Mouse (Mus musculus): ENCODE results near the gene Prep.
"Not testable (repeated sequence)": the region's sequence is repeated elsewhere in the genome, so short reads cannot be mapped to it uniquely, and the experiment has no call there.

Prep gene

DNA sequence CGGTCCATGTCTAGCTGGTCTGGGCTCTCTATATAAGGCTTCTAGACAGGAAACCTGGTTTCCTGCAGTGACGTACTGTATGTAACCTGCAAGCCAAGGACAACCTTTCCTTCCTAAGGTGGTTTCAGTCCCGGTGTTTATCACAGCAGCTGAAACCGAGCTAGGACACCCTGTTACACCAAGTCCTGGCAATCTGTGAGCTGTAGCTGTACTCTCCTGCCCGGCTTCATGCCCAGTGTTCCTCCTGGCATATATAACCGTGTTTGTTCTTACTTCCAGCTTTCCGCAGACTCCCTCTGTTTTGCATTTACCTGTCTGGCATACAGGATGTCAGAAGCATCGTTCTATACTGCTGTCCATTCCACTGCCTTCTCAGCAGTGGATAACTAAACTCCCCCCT lies 51.4 kb downstream of the Prep start:
- DNase-seq (ENCODE audit: low spot score), result no peak

DNA sequence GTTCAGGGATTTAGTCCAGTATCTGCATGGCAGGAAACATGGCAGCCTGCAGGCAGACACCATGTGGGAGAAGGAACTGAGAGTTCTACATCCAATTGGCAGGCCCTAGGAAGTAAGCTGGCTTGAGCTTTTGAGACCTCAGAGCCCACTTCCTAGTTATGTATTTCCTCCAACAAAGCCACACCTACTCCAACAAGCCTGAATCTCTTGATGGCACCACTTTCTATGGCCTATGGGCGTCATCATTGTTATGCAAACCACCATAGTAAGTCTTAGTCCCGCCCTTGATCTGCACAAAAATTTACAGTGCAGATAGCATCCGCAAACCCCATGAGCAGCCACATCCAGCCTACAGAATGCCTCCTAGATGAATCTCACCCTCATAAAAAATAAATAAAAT lies 54.6 kb downstream of the Prep start:
- DNase-seq (ENCODE audit: low spot score), result no peak

DNA sequence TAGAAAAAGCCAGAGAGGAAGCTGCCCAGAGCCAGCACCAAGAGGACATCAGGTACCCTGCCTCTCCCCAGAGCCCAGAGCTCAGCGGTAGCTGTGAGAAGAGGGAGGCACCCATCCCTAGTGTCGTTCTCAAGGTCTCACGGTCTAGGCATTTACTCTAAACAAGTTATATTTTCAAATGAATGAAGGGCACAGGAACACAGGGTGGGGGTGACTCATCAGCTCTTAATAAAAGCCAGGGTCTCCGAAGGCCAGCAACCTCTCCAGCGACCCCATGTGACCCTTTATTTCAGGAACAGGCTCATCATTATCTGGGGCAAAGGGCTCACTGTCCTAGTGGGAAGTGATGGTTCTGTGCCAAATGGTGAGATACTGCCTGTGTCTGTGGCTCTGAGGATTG lies 55.5 kb downstream of the Prep start:
- no peak for DNase-seq (ENCODE audit: low spot score)

DNA sequence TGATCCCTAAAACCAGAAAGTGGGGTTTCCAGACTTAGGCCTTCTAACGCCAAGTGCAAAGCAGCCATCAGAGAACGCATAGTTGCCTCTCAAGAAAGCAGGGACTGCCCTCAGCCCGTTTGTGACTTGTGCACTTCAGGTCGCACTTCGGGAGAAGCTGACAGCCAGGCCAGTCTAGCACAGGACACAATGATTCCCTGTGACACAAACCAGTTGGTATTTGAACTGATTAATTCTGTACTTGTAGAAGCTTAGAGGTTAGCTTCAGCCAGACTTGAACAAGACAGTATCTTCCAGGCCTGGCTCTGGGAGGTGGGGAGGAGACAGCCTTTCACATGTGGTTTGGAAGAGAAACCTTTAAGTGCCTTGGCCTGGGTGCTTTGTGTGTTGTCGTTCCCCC lies 56.0 kb downstream of the Prep start:
- no peak for DNase-seq (ENCODE audit: low spot score)

DNA sequence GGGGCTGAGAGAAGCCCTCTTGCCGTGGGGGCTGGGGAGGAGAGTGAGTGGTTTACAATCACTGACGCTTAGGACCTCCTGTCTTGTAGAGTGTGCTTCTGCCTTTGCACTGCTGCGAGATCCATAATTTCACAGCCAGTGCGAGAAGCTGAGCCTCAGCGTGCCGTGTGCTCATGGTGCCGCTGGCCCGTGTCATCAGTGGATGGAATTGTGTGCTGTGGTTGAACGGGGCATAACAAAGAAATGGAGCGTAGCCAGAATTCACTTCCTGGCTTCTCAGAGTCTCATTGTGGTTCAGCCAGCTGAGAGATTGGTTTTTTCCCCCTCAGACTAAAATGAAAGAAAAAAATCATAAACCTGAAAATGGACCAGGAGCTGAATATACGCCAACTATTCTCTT lies 62.1 kb downstream of the Prep start:
- DNase-seq (ENCODE audit: low spot score), result no peak

DNA sequence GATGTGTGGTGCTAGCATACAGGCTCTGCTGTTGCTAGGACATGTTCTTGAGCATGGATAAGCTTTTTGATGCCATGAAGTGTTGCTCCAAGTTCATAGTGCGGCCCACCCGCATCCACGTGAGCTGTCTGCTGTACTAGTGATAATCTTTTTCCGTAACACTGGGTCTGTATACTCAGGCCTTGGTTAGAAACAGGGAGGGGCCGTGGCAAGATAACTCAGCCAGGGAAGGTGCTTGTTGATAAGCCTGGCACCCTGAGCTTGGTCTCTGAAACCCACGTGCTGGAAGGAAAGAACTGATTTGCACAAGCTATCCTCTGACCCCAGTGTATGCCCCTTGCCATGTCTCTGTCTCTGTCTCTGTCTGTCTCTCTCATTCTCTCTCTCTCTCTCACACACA lies 63.0 kb downstream of the Prep start:
- DNase-seq (ENCODE audit: low spot score), result no peak

DNA sequence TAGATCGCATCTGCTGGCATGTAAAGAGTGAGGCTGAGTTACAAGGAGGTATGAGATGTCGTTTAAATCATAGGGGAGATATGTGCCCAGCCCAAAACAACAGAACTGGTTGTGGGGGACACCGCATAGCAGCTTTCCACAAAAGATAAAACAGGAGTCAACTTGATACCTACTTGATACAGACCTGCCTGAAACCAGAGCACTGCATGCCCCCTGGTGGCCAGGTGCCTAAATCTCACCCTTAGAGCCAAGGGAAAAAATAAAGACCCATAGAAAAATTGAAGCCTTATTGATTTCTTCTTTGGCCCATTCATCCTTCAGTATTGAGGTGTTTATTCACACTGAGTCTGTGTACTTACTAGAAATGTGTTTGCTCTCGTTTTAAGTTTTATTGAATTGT lies 65.4 kb downstream of the Prep start:
- no peak for DNase-seq (ENCODE audit: low spot score)

DNA sequence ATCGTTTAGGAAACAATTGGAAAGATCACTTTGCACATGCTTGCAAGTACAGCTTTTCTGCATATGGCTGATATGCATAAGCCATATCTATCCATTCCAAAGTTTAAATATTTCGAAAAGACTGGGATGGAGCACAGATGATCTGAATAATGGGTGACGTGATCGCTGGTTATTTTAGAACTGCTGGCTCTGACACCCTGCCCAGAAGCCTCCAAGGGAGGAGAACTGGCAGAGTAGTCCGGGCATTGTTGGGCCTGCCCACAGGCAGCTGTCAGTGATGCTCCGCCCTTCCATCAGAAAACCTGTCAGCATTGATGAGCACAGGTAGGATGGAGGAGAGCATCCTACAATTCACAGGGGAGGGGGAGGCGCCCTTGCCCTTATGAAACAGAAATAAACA lies 69.8 kb downstream of the Prep start:
- no peak for DNase-seq (ENCODE audit: low spot score)

DNA sequence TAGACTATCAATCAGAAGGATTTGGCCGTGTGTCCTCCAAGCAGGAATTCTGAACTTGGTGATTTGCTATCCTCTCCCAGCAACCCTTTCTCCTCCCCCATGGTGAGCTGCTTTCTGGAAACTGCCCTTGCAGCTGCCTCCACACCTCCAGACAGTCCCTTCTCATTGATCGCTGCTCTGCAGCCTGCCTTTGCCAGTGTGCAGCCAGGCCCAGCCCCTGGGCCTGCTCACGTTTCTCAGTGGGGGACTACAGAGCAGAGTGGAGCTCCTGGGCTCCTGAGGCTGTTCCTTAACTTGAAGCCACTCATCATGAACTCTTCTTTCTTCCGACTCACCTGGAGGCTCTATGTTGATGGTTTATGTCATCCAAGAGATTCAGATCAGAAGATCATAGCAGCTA lies 72.9 kb downstream of the Prep start:
- DNase-seq (ENCODE audit: low spot score), result no peak

DNA sequence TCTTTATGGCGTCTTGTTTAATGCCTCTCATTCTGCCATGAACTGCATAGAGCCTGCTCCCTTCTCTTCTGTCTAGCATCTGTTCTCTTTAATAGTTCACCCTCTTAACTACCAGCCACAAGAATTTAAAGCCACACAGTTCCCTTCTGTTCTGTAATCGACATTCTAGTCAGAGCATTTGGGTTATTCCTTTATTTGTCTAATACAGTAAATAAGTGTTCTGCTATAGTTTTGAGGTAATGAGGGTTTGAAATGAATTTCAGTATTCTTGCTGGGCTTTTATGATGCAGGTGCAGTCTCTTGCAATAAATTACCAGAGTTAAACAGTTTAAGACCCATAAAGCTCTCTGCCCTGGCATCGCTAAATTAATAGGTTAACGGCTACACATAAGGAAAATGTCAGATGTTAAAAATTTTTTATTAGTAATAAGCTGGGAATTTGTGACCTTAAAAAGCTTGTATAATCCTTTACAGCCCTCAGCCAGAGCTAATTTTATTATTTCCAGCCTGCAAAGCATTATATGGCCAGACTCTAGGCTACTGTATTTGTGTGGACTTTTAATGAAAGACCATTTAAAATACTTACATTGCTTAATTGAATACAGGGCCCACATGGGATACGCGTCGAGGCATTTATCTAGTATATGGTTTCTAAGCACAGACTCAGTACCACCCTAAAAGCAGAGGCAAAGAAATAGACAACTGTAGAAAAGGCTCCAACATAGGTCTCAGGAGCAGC lies 73.6 kb downstream of the Prep start:
- DNase-seq (ENCODE audit: low spot score), result no peak

DNA sequence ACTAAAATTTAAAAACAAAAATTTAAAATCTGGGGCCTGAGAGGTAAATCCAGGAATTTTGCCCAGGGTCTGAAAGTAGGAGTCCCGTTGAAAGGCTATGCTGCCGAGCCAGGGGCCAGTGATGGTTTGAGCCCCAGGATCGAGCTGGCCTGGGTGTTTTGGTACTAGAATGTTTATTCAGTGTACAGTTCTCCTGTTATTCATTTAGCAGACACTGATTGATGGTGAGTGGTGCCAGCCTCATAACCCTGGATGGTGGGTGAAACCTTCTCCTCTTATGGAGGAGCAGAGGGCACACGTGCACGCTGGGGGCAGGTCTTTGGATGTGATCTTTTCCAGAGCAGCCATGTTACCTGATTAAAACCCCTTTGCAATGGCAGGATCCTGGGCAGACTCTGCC lies 75.4 kb downstream of the Prep start:
- no peak for DNase-seq (ENCODE audit: low spot score)

DNA sequence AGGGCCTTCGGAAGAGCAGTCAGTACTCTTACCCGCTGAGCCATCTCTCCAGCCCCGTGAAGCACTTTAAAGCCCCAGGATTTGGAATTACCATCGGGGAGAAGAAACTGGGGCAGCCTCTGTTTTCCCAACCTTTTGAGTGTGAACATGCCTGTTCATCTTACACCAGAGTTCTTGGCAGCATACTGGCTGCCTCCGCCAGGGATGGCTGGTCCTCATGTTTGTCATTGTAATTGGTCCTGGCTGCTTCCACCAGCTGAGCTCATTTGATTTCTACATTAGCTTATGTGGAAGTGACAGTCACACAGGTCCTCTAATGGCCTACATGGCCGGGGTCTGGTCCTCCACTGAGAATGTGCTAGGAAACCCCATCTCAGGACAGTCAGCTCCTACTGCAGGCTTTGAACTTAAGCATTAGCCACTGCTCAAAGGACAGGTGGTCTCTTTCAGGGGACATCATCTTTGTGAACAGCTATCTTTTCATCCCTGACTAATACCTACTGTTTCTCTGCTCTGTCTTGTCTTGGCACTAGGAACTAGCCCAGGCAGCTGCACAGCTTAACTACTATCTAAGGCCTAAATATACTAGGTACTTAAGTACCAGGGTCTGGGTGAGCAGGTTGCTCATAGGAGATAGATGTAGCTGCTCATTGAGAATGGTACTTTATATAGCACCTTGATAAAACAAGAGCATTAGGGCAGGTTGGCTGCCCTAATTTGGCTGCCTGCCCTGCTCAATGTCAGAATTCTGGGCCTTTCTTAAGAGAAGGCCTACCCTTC lies 77.2 kb downstream of the Prep start:
- DNase-seq (ENCODE audit: low spot score), result no peak

DNA sequence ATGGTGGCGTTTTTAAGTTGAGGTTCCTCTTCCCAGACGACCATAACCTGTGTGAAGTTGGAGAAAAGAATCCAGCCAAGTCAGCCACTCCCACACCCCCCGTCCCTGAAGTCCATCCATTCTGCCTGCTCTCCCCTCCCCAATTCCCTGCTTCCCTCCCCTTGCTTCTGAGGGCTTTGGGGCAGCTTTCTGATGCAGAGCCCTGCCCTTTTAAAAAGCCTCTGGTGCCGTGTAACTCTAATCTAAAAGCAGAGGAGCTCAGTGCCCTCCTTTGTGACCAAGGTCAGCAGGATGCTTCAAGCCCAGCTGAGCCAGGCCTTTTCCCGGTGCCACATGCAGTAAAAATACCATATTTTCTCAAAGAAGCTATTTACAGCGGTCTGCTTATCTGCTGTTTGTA lies 79.8 kb downstream of the Prep start:
- peak; percentile 37 for DNase-seq (ENCODE audit: low spot score)

DNA sequence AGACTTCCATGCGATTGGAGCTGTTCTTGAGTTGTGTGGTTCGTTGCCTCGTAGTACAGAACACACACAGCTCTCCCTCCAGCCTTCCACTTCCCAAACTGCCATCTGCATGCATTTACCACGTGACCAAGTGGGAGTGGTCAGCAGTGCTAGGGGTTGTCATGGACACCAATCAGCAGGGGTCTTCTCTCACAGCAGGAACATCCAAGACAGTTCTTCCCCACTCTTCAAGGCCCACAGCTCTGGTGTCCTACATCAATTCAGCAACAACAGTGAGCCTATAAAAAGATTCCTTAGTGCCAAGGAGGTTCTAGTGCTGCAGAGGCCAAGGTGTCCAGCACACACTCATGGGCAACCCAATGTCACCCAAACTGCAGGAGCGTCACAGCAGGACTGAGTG lies 84.1 kb downstream of the Prep start:
- DNase-seq (ENCODE audit: low spot score), result peak; percentile 34

DNA sequence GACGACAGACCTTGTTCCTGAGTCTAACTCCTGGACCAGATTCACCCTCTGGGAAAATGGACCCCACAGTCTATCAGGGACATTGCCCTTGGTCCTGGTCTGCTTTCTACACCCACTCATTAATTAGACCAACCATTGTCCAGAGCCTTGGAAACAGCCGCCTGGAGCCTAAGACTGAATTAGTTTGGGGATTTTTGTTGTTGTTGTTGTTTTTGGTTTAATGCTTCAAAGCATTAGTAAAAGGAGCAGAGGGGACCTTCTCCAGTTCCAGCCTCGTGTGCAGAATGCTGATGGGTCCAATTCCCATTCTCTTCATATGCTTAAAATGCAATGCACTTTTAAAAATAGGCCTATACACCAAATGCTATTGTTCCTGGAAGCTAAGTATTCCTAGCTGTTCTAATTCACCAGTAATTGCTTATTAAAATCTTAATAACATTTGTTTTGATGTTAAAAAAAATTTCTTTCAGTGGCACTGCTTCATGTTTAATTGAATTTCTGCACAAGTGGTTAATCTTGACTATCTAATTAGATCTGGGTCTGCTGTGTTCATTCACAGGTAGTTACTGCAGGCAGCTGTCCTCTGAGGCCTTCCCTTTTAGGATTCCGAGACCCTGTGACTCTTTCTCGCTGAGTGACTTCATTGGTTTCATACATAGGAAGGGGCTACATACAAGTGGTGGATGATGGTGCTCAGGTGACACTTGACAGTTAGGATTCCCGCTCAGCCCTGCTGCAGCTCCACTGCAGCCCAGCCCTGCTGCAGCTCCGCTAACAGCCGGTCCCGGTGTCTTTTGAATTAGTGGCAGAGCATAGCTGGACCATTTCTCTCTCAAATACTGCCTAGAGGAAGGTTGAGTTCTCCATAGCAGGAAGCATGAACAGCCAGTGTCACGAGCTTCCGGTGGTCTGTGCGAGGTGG lies 85.0 kb downstream of the Prep start:
- DNase-seq (ENCODE audit: low spot score), result no peak

DNA sequence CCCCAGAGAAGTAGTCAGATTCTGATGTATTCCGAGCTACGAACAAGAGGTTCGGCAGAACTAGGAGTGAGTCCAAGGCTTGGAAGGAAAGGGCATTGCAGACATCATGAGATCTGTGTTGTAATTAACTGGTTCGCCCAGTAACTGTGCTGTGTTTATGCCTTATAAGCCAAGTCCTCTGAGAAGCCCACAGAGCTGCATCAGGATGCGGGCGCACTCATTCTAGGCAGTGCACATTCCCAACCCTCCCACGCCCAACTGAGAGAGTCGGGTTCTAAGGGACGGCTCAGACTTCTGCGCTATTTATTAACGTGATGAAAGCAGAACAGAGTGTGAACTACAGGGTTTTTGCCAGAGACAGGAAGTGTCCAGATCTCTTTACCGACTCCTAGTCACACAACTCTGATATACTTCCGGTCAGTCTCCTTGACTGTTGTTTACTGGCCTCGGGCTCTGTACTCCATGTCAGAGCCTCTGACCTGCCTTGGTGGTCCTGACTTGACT lies 87.6 kb downstream of the Prep start:
- no peak for DNase-seq (ENCODE audit: low spot score)

DNA sequence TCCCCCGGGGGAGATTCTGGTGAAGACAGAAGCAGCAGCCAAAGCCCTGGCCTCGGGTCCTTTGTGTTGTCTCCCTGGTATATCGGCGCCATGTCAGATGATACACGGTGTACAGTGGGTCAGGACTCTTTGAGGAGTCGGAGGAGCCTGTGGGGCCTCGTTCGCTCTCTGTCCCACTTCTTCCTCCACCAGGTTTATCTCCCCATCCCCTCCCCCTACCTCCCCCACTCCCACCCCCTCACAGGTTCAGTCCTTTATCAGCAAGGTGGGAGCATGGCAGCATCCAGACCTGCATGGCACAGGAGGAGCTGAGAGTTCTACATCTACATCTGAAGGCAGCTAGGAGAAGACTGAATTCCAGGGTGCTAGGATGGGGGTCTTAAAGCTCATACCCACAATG lies 98.8 kb downstream of the Prep start:
- no peak for DNase-seq (ENCODE audit: low spot score)

DNA sequence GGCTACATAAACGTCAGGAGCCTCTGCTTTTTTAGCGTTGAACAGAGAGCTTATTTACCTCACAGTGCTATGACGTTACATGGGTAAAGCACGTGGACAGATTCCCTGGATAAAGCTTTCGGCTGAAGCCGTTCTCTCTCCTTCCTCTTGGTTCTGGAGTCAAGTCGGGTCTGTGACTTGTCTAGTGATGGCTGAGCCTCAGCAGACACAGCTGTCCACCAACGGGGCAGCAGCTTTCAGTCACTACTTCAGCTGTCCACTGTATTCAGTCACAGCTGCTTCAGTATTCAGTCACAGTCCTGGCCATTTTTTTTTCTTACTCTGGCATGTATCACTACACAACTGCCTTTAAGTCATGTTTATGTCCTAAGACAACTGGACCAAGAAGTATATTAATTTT lies 106.9 kb downstream of the Prep start:
- DNase-seq (ENCODE audit: low spot score), result no peak

DNA sequence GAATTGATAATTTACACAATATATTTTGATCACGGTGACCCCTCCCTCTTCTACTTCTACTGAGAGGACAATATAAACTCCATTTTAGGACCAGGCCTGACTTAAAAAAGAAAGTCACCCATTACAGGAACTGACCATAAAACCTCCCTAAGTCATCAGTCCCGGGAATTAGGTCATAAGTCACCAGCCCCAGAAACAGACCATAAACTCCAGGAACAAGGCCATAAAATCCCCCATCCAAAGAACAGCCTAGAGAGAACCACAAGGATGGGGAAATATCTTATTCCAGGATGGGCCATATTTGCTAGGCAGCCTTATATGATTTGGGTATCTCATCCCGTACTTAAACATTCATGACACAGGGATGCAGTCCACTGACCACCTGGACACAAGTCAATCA lies 107.3 kb downstream of the Prep start:
- DNase-seq (ENCODE audit: low spot score), result no peak

DNA sequence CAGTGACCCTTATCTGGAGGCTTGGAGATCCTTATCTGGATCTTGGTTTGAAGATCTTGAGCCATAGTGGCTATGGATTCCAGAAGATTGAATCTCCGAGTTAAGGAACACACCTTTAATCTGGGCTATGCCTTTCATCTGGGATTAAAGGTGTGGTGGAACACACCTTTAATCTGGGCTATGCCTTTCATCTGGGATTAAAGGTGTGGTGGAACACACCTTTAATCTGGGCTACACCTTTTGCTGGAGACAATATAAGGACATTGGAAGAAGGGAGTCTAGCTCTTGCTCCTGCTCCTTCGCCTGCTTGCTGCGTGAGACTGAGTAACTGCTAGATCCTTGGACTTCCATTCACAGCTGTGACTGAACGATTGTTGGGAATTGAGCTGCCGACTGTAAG lies 110.8 kb downstream of the Prep start, which contains the start of gene Popdc3:
TSS of gene Popdc3 (plus strand) at position 301 of the 400 bp plus-strand sequence.
- not testable (repeated sequence) for DNase-seq (ENCODE audit: low spot score)

DNA sequence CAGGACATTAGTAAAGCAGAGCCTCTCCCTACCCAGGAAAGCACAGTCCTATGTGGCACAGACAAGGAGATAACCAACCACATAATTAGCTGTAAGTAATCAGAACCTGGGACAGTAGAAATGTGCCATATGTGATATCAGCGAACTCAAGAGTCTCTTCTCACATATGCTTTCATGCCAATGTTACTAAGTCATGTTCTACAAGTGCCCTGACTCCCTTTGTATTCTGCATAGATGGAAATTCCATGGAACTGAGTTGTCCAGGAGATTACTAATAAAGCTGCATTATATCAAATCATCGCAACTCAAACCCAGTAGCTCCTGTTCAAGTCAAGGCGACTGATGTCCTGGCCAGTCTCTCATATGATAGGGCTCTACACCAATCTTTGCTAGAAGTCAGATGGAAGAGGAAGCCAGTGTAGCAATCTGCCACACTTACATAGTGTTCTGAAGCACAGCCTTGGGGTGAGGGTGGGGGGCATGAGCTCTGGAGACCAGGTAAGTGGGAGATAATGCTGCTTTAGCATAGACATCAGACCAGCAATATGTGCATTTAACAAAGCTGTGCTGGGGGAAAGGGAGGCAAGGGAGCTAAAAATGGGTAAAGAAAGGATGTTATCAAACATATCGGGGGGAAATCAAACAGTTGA lies 113.8 kb downstream of the Prep start:
- no peak for DNase-seq (ENCODE audit: low spot score)

DNA sequence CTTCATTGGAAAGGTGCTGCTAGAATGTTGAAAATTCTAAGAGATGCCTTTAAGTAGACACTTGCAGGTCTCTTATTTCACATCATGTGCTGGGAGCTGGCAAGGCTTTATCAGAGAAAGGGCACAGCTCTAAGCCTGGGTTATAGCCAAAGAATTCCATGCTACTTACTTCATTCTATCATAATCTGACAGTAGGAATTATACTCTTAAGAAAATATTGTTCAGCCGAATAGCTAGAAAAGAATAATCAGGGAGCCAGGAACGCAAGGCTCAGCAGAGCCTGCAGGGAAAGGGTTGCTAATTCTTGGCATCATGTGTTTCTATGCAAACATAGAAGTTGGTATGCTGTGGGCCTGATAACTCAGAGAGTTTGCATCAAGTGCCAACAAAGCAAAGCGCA lies 114.3 kb downstream of the Prep start:
- DNase-seq (ENCODE audit: low spot score), result no peak
